Mouse (Mus musculus): ENCODE results near the gene Dvl2.

- TF ChIP-seq GATA1 (IDR thresholded peaks at IDR 0.05; ENCODE audit: borderline replicate concordance, low read length) (no peak), FLI1 (IDR thresholded peaks at IDR 0.05; ENCODE audit: low read length) (no peak)
Measured at GRCm38 (mm10) chr11:69952274-69952673, 48.1 kb upstream of the Dvl2 start.
